Mouse (Mus musculus): ENCODE results near the gene Sfmbt2. TPM values are rescaled to one million over a fixed set of nuclear protein-coding genes. Genes with fewer than 3 reads are reported as not detected.

Sfmbt2 gene
- total and polyA plus RNA-seq, 3 experiments, result 25.0 to 79.8 (median 26.8) TPM

DNA sequence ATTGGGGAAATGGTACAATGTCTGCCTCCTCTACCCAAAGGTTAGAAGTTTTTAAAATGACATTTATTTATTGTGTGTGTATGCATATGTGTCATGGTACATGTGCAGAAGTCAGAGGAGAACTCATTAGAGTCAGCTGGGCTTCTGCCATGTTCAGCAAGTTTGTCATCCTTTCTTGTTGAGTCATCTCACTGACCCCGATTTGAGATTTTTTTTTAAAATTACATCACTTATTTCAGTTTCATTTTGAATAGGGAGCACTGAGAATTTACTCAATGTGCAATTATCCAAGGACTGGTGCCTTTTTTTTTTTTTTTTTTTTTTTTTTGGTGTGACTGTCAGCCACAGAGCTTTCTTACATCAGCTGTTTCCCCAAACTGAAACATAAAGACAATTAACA lies 19.2 kb upstream of the Sfmbt2 start:
- H3K36me3 ChIP-seq (replicated peaks), result no peaks in the 10 kb centered on the region
- no peaks in the 10 kb centered on the region; the same call in 1 of the 2 replicates for H3K4me1 ChIP-seq (ENCODE audit: insufficient read depth, low read depth, low read length)
- H3K4me3 ChIP-seq (ENCODE audit: low read depth, low read length), result no peak overlapping the region
- peaks cover 15% of the 10 kb centered on the region; the same call in 1 of the 2 replicates for H3K27me3 ChIP-seq (ENCODE audit: insufficient read depth, low read length)
- no peaks in the 10 kb centered on the region for H3K9me3 ChIP-seq (replicated peaks)
- no peak for DNase-seq (ENCODE audit: low spot score)
- no peak for TF ChIP-seq CTCF (IDR thresholded peaks at IDR 0.05; ENCODE audit: low read depth, low read length)
- ATAC-seq (ENCODE audit: extremely low read depth, insufficient number of reproducible peaks, low FRiP score, poor library complexity, severe bottlenecking), result no peak

DNA sequence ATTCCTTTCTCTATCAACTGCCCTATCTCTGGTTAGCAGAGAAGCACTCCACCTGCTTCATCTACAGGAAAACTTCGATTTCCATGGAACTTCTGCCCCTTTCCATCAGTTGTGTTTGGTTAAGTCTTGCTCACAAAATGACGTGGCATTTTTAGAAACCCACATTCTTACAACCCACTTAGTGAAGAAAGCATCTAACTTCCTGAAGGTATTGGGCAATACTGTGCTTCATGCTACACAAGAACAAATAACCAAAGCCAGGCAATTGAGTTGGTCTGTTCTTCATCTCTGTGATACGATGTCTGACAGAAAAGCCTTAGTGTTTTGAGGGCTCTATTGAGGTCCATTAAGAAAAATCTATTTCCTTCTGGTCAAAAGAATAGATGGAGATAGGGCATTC lies 17.4 kb upstream of the Sfmbt2 start:
- Histone ChIP-seq H3K4me3 (ENCODE audit: low read depth, low read length) (no peak overlapping the region), H3K27me3 (ENCODE audit: insufficient read depth, low read length) (peaks cover 14% of the 10 kb centered on the region; the same call in 1 of the 2 replicates), H3K9me3 (replicated peaks) (no peaks in the 10 kb centered on the region), H3K36me3 (replicated peaks) (no peaks in the 10 kb centered on the region), H3K4me1 (ENCODE audit: insufficient read depth, low read depth, low read length) (no peaks in the 10 kb centered on the region; the same call in 1 of the 2 replicates)
- ATAC-seq (ENCODE audit: extremely low read depth, insufficient number of reproducible peaks, low FRiP score, poor library complexity, severe bottlenecking) (no peak), DNase-seq (ENCODE audit: low spot score) (no peak)
- TF ChIP-seq TAL1 (conservative IDR thresholded peaks at IDR 0.05; ENCODE audit: low read depth, low read length) (no peak), GATA2 (IDR thresholded peaks at IDR 0.05; ENCODE audit: borderline replicate concordance, low read depth, low read length) (no peak), POLR2AphosphoS5 (IDR thresholded peaks at IDR 0.05; ENCODE audit: insufficient replicate concordance, low read depth, low read length) (no peak), GATA1 (IDR thresholded peaks at IDR 0.05; ENCODE audit: borderline replicate concordance, low read length) (no peak), CTCF (IDR thresholded peaks at IDR 0.05; ENCODE audit: low read depth, low read length) (no peak)

DNA sequence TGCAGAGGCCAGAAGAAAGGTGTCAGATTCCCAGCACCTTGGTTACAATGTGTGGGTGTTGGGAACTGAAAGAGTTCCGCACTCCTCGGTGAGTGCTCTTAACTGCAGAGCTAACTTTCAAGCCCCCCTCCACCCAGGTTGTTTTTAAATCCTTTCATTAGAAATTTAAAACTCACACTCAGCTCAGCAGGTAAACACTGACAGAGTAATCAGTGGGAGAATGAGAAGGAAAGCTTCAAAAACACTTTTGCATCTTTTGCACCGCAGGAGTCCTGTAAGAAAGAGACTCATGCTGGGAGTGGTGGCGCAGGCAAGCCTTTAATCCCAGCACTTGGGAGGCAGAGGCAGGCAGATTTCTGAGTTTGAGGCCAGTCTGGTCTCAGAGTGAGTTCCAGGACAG lies 16.4 kb upstream of the Sfmbt2 start:
- no peak overlapping the region for H3K4me3 ChIP-seq (ENCODE audit: low read depth, low read length)
- H3K4me1 ChIP-seq (ENCODE audit: insufficient read depth, low read depth, low read length), result no peaks in the 10 kb centered on the region; the same call in 1 of the 2 replicates
- TF ChIP-seq GATA1 (IDR thresholded peaks at IDR 0.05; ENCODE audit: borderline replicate concordance, low read length) (no peak), CTCF (IDR thresholded peaks at IDR 0.05; ENCODE audit: low read depth, low read length) (no peak), TAL1 (conservative IDR thresholded peaks at IDR 0.05; ENCODE audit: low read depth, low read length) (no peak), POLR2AphosphoS5 (IDR thresholded peaks at IDR 0.05; ENCODE audit: insufficient replicate concordance, low read depth, low read length) (no peak), GATA2 (IDR thresholded peaks at IDR 0.05; ENCODE audit: borderline replicate concordance, low read depth, low read length) (no peak)
- H3K36me3 ChIP-seq (replicated peaks), result no peaks in the 10 kb centered on the region
- ATAC-seq (ENCODE audit: extremely low read depth, insufficient number of reproducible peaks, low FRiP score, poor library complexity, severe bottlenecking) (no peak), DNase-seq (ENCODE audit: low spot score) (no peak)
- H3K27me3 ChIP-seq (ENCODE audit: insufficient read depth, low read length), result peaks cover 9% of the 10 kb centered on the region; the same call in 1 of the 2 replicates
- H3K9me3 ChIP-seq (replicated peaks), result no peaks in the 10 kb centered on the region

DNA sequence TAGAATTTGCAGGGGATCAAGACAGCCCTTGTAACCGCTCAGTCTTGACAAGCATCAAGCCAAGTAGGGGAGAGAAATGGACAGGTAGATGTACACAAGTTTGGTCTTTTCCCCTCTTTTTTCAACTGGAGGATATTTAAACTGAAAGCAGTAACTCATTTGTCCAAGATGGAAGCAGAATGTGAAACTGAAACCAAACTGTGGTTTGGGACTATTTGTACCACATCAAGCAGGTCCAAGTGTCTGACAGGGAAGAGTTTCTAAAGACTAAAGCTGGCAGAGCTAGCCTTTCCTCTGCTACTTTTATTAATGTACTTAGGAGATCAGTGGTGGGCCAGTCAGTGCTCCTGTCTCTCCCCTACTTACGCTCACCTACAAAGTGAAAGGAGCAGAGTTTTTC lies 10.4 kb upstream of the Sfmbt2 start:
- TF ChIP-seq TAL1 (conservative IDR thresholded peaks at IDR 0.05; ENCODE audit: low read depth, low read length) (no peak), GATA2 (IDR thresholded peaks at IDR 0.05; ENCODE audit: borderline replicate concordance, low read depth, low read length) (no peak), GATA1 (IDR thresholded peaks at IDR 0.05; ENCODE audit: borderline replicate concordance, low read length) (no peak), CTCF (IDR thresholded peaks at IDR 0.05; ENCODE audit: low read depth, low read length) (no peak), POLR2AphosphoS5 (IDR thresholded peaks at IDR 0.05; ENCODE audit: insufficient replicate concordance, low read depth, low read length) (no peak)
- Histone ChIP-seq H3K4me1 (ENCODE audit: insufficient read depth, low read depth, low read length) (peaks cover 6% of the 10 kb centered on the region), H3K27me3 (ENCODE audit: insufficient read depth, low read length) (peaks cover 31% of the 10 kb centered on the region), H3K4me3 (ENCODE audit: low read depth, low read length) (no peak overlapping the region; the same call in 1 of the 2 replicates), H3K9me3 (replicated peaks) (no peaks in the 10 kb centered on the region), H3K36me3 (replicated peaks) (no peaks in the 10 kb centered on the region)
- no peak for ATAC-seq (ENCODE audit: extremely low read depth, insufficient number of reproducible peaks, low FRiP score, poor library complexity, severe bottlenecking)
- no peak for DNase-seq (ENCODE audit: low spot score)

DNA sequence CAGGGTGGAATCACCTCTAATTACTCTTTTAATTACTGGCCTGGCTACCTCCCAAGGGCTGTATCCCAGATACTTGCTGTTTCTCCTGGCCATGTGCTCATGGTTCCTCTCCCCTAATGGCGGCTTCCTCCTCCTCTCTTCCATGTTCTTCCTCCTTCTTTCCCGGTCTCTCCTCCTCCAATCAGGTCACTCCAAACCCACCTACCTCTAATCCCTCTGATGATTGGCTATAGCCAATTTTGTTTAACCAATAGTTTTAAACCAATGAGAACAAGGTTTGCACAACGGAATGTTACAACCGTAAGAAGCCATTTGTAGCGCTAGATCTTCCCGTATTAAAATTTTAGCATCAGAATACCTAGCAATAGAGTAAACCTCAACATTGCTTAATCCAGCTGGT lies 5.2 kb upstream of the Sfmbt2 start:
- Histone ChIP-seq H3K9me3 (replicated peaks) (no peaks in the 10 kb centered on the region), H3K4me1 (ENCODE audit: insufficient read depth, low read depth, low read length) (peaks cover 12% of the 10 kb centered on the region), H3K27me3 (ENCODE audit: insufficient read depth, low read length) (peaks cover 27% of the 10 kb centered on the region), H3K4me3 (ENCODE audit: low read depth, low read length) (no peak overlapping the region), H3K36me3 (replicated peaks) (no peaks in the 10 kb centered on the region)
- no peak for ATAC-seq (ENCODE audit: extremely low read depth, insufficient number of reproducible peaks, low FRiP score, poor library complexity, severe bottlenecking)
- TF ChIP-seq CTCF (IDR thresholded peaks at IDR 0.05; ENCODE audit: low read depth, low read length) (no peak), GATA2 (IDR thresholded peaks at IDR 0.05; ENCODE audit: borderline replicate concordance, low read depth, low read length) (no peak), GATA1 (IDR thresholded peaks at IDR 0.05; ENCODE audit: borderline replicate concordance, low read length) (no peak), TAL1 (conservative IDR thresholded peaks at IDR 0.05; ENCODE audit: low read depth, low read length) (no peak), POLR2AphosphoS5 (IDR thresholded peaks at IDR 0.05; ENCODE audit: insufficient replicate concordance, low read depth, low read length) (no peak)
- no peak for DNase-seq (ENCODE audit: low spot score)

DNA sequence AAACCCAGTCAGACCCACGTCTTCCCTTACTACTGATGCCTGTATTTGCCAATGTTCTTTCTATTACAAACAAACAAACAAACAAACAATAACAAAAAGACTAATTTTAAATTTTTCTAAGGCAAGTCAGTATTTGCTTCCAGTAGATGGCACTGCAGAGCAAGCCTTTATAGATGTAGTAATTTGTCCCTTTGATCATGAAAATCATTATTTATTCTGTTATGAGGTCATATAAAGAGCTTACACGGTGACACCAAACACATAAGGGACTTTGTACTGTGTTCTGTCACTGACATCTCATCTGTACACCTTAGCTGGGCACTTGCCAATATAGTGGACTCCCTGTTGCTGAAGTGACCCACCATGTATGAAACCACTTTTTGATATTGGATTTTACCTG lies 4.0 kb upstream of the Sfmbt2 start:
- ATAC-seq (ENCODE audit: extremely low read depth, insufficient number of reproducible peaks, low FRiP score, poor library complexity, severe bottlenecking) (no peak), DNase-seq (ENCODE audit: low spot score) (no peak)
- TF ChIP-seq GATA1 (IDR thresholded peaks at IDR 0.05; ENCODE audit: borderline replicate concordance, low read length), result no peak
- TF ChIP-seq TAL1 (conservative IDR thresholded peaks at IDR 0.05; ENCODE audit: low read depth, low read length), result no peak
- TF ChIP-seq CTCF (IDR thresholded peaks at IDR 0.05; ENCODE audit: low read depth, low read length), result no peak
- no peak for TF ChIP-seq GATA2 (IDR thresholded peaks at IDR 0.05; ENCODE audit: borderline replicate concordance, low read depth, low read length)
- Histone ChIP-seq H3K36me3 (replicated peaks) (no peaks in the 10 kb centered on the region), H3K4me1 (ENCODE audit: insufficient read depth, low read depth, low read length) (peaks cover 19% of the 10 kb centered on the region), H3K27me3 (ENCODE audit: insufficient read depth, low read length) (peaks cover 31% of the 10 kb centered on the region), H3K9me3 (replicated peaks) (no peaks in the 10 kb centered on the region), H3K4me3 (ENCODE audit: low read depth, low read length) (no peak overlapping the region)

DNA sequence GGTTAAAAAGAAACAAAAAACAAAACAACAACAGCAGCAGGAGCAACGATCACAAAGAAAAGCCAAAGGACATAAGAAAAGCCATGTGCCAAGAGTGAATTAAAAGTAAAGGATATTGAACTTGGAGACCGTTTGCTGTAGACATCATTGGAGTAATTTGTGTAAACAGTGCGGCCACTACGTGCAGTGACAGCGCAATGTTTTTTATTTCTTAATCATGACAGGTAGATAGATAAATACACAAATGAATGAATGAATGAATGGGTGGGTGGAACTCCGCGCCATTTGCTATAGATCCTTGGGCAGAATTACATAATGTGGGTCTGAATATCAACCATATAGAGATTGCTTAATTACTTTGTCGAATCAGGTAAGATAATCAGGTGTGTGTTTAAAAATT lies 634 bp upstream of the Sfmbt2 start:
- Histone ChIP-seq H3K9me3 (replicated peaks) (no peaks in the 10 kb centered on the region), H3K27me3 (ENCODE audit: insufficient read depth, low read length) (peaks cover 32% of the 10 kb centered on the region), H3K36me3 (replicated peaks) (no peaks in the 10 kb centered on the region), H3K4me3 (ENCODE audit: low read depth, low read length) (no peak overlapping the region), H3K4me1 (ENCODE audit: insufficient read depth, low read depth, low read length) (peaks cover 36% of the 10 kb centered on the region)
- TF ChIP-seq CTCF (IDR thresholded peaks at IDR 0.05; ENCODE audit: low read depth, low read length) (no peak), GATA1 (IDR thresholded peaks at IDR 0.05; ENCODE audit: borderline replicate concordance, low read length) (no peak), GATA2 (IDR thresholded peaks at IDR 0.05; ENCODE audit: borderline replicate concordance, low read depth, low read length) (no peak), TAL1 (conservative IDR thresholded peaks at IDR 0.05; ENCODE audit: low read depth, low read length) (no peak), POLR2AphosphoS5 (IDR thresholded peaks at IDR 0.05; ENCODE audit: insufficient replicate concordance, low read depth, low read length) (no peak)
- no peak for DNase-seq (ENCODE audit: low spot score)
- ATAC-seq (ENCODE audit: extremely low read depth, insufficient number of reproducible peaks, low FRiP score, poor library complexity, severe bottlenecking), result no peak

Data from G1E (cell line).